Mouse (Mus musculus) megakaryocyte-erythroid progenitor cell, adult 5-6 weeks (primary cell): ENCODE data around the gene Prrc2a. TPM values are rescaled to one million over a fixed set of nuclear protein-coding genes. Genes with fewer than 3 reads are reported as not detected.

ENCODE experiments used
- ATAC-seq: replicated peaks from 2 replicates; pipeline ENCODE4 v1.8.0; 2016; ENCODE audit warnings: mild to moderate bottlenecking, inconsistent platforms; ENCODE audit not compliant: severe bottlenecking, poor library complexity, low FRiP score, low TSS enrichment
- total RNA-seq, 2 experiments: library from RNA; stranded (forward) in 1 of 2; stranded (reverse) in 1 of 2; fragments of 200-1000, 215-1000 nt in 1 of 2; fragments of >200 nt in 1 of 2; fragmentation: Nextera tagmentation in 1 of 2; gene quantifications; 2 replicates each; pipeline ENCODE4 v1.2.3; 2014 to 2017

Gene Prrc2a
- total RNA-seq, 2 experiments from 2014 or later = 47.1 to 430 TPM

- no peak for ATAC-seq
Observed at GRCm38 (mm10) chr17:35192924-35193323, 28.2 kb upstream of the Prrc2a start.

- no peak for ATAC-seq
Observed at GRCm38 (mm10) chr17:35191723-35192122, 27.0 kb upstream of the Prrc2a start.

DNA sequence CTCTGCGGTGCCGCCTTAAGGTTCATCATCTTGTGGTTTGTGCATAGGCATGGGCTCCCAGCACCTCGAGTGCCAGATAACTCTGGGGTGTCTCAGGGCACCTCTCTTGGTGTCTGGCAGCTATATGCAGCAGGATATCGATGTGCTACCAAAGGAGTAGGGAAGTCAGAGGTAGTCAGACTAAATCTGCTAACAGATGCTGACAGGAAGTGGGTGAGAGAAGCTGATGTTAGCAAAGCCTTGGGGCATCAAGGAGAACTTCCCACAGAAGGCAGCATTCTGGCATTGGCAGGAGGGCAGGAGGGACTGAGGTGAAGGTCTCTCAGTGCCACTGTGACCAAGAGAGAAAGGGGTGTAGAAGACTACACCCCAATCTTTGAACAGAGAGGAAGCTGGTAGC, 25.4 kb upstream of the Prrc2a start:
- no peak for ATAC-seq

- no peak for ATAC-seq
Observed at GRCm38 (mm10) chr17:35189186-35189585, 24.5 kb upstream of the Prrc2a start.

GRCm38 (mm10) chr17:35187959-35188610, 23.4 kb upstream of the Prrc2a start, which contains the start of gene Lst1:
Gene Lst1, minus strand, starts transcription at chr17:35188439.
- ATAC-seq = no peak

DNA sequence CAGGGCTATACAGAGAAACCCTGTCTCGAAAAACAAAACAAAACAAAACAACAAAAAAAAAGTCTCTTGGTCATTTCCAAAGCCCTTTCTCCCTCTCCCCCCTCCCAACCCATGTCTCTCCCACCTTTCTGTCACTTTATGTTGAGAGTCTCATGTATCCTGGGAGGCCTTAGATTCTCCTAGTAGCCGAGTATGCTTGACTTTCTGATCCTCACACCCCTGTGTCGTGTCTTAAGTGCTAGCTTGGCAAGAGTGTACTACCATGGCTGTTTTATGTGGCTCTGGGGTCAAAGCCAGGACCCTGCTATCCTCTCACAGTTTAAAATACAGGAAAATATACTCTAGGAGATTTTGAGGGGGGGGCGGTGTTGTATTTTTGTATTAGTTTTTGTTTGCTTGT, 22.6 kb upstream of the Prrc2a start:
- ATAC-seq = no peak

DNA sequence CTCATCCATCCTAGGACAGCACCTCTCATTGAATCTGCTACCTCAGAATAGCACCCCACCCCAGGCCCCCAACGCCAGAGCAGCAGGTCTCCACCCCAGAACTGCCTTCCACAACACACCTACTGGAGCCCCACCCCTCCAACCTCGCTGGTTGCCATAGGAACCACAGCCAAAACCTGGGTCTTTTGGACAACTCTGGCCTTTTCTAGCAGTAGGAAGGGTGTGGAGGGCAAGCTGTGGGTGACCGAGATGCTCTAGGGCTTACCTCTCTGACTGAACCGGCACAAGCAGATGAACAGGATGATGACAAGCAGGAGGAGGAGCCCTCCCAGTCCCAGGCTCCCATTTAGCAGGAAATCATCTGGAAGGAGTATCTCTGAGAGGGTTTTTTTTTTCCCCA, 22.0 kb upstream of the Prrc2a start:
- 0 out of 2 replicates have a peak, but pooled peaks have one; percentile 24 for ATAC-seq

DNA sequence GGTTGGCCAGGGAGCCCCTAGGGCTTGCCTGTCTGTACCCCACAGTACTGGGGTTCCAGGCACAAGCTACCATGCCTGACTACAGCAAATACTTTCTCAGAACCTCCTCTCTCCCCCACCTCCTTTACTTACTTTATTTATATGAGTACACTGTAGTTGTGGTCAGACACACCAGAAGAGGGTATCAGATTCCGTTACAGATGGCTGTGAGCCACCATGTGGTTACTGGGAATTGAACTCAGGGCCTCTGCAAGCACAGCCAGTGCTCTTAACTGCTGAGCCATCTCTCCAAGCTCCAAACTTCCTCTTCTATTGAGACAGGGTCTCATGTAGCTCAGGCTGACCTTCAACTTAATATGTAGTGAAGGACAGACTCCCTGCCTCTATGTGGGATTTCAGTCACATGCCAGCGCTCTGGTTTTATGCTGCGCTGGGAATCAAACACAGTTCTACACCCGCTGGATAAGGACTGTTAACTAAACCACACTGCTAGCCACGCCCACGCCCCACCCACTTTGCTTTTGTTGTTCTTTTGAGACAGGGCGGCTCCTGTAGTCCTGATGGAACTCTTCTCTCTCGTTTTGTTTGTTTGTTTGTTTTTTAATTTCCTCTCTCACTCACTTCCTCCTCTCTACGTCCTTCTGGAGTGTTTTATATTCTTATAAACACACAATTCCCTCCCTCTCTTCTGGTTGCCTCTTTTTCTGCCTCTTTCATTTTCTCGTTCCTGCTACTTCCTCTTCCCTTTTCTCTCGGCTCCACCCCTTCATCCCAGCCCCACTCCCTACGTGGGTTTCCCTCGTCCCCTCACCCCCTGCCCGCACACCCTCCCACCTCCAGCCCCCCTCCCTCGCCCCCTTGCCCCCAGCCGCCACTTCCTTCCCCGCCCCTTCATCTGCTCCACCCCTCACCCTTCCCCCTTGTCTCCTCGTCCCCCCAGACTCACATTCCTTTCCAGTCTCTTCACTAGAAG, 21.2 kb upstream of the Prrc2a start:
- ATAC-seq = peak; percentile 80

GRCm38 (mm10) chr17:35180093-35180492, 15.4 kb upstream of the Prrc2a start:
- no peak for ATAC-seq

- peak; percentile 89 for ATAC-seq
Observed at GRCm38 (mm10) chr17:35178528-35178927, 13.8 kb upstream of the Prrc2a start.

- no peak for ATAC-seq
Observed at GRCm38 (mm10) chr17:35175968-35176367, 11.3 kb upstream of the Prrc2a start, which contains the start of gene Aif1. Gene Aif1, minus strand, starts transcription at chr17:35176068.

- no peak for ATAC-seq
Observed at GRCm38 (mm10) chr17:35175382-35175781, 10.7 kb upstream of the Prrc2a start.

DNA sequence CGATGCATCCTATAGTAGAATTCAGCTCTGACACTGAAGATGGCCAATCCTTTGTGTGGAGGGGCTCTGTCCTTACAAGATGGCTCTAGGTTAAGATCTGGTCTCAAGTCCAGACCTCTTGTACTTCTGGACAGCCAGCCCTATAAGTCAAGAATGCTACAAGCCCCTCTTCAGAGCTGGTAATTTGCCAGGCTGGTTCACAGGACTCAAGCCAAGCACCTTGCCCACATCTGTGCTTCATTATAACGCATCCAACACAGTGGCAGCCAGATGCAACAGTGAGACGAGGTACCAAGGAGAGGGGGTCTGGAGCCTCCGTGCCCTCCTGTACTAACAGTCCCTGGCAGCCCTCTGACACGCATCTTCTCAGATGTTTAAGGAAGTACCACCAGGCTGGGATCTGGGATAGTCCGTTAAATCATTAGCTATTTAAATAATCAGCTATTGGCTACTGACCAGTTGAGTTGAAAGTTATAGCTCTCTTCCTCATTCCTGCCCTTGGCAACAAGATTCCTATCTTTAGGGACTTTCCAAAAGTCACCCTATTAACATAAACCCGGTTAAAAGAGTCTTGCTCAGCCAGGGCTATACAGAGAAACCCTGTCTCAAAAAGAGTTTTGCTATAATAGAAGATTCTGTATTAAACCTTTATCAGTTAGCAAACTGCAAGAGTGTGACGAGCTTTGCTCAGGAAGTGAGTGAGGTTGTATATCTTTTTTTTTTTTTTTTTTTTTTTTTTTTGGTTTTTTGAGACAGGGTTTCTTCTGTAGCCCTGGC, 9.7 kb upstream of the Prrc2a start:
- ATAC-seq = no peak

DNA sequence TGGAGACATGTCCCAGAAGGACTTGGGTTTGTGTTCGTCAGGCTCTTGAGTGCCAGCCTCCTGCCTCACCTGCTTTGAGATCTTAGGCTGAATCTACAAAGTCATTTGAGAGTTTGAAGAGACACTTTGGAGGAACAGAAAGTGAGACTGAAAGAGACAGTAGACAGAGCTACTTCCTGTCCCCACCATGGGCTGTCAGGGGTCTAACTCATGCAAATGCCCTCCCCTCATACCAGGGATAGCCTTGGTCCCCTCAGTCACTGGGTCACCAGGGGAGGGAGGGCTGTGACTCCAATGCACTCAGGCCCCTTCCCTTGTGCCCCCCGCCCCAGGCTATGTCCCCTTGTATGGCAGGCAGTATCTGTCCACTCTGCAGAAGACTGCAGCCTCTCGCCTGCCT, 8.6 kb upstream of the Prrc2a start:
- ATAC-seq = no peak

DNA sequence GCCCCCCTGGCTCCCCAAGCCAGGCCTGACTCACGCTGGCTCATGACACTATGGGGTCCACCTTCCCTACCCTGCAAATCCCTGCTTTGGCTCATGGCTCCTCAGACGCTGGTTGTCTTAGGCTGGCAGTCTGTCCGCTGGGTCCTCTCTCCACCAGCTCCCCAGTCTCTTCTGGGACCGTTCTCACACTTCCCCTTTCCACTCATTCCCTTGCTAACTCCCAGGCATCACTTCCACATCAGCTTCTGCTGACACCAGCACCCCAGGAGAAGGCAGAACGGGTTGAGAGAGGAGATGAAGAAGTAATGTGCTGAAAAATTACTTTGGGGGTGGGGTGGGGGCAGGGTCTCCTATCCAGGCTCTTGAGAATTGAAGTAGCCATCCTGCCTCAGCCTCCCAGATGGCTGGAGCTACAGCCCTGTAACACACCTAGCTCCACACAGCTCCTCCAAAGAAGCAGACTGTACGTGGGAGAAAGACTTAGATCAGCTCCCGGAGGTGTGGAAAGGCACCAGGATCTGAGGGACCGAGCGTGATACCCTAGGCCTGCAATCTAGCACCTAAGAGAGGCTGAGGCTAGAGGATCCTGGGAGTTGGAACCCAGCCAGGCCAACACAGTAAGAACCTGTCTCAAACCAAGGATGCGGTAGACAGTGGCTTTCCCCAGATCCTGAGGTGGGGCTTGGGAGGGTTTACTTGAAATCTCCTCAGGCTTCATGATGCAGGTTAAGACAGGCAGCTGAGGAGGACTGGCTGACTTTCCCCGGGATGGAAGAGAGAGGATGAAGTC, 7.9 kb upstream of the Prrc2a start:
- no peak for ATAC-seq

DNA sequence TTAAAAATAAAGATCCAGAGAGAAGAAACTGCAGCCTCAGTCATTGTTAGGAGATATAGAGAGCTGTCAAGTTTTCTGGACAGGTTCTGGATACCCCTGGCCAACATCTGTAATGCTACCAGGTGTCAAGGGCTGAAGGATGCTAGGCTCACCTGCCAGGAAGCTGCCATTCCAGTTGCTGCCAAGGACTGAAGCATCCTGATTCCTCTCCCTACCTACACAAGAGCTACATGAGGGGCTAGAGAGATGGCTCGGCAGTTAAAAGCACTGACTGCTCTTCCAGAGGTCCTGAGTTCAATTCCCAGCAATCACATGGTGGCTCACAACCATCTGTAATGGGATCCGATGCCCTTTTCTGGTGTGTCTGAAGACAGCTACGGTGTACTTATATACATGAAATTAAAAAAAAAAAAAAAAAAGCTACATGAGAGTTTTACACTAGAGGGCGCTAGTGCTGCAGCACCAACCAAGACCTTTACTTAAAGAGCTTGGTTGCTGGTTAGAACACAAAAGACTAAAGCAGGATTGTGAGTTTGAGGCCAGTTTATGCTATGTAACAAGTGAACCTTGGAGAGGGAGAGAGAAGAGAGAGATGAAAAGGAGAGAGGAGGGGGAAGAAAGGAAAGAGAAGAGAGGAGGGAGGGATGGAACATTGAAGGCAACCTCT, 4.0 kb upstream of the Prrc2a start:
- no peak for ATAC-seq

DNA sequence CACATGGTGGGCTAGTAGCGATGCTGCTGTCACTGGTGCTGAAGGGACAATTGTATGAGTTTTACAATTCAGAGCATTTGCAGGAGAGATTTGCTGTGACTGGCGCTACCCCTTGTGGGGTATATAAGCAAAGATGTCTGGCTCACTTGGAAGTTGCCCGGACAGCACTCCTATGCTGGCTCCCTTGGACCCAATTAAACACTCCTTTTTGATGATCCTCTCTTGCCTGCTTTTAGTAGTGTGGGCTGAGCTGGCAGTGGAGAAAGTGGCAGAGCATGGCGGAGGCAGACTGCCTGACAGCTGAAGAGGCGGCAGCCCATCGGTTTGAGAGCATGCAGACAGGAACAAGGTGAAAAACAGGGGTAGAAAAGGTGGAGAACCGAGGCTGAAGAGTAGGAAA, 3.1 kb upstream of the Prrc2a start:
- no peak for ATAC-seq

DNA sequence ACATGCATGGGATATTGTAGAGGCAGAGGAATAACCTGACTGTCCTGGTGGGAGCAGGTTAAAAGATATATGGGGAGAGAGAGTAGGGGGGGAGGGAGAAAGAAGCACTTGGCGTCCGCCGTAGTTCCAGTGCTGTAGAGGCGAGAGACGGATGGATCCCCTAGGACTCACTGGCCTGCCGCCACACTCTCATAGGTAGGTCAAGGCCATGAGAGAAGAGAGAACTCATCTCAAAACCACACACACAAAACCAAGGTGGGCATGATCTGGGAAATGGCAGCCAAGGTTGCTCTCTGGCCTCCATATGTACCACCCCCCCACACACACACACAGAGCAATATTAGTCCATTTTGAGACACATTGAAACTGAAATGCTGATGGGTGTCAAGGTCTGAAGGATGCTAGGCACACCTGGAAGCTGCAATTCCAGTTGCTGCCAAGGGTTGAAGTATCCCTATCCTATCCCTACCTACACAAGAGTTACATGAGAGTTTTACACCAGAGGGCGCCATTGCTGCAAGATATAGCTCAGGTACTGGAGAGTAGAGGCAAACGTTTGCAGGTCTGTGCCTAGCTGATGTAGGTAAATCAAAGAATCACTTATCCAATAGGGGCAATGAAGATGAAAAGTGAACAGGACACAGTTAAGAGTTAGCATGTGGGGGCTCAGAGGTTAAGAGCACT, 1.8 kb upstream of the Prrc2a start:
- ATAC-seq = peak; percentile 27; the same call in 1 of the 2 replicates
